Mouse (Mus musculus) forebrain, embryonic 14.5 days (tissue): ENCODE data around the gene Knl1. TPM values are rescaled to one million over a fixed set of nuclear protein-coding genes. Genes with fewer than 3 reads are reported as not detected.

Source experiments
- ATAC-seq: fragments of 200-750 bp; cut with Nextera tagmentation; 2 replicates; pipeline ENCODE4 v1.8.0; 2017; ENCODE audit warnings: mild to moderate bottlenecking, moderate library complexity
- DNase-seq: peaks from one replicate; pipeline ENCODE4 v3.0.0-alpha.2; 2015; ENCODE audit warnings: low spot score
- H3K27ac ChIP-seq: fragments of 300-500 bp; sonication (generic); 2 replicates; pipeline ENCODE4 v1.5.1; 2014; ENCODE audit warnings: low read depth, mild to moderate bottlenecking, control low read depth, low read length, moderate library complexity
- H3K27me3 ChIP-seq: fragments of 300-500 bp; sonication (generic); replicated peaks from 2 replicates; pipeline ENCODE4 v1.6.1; 2014; ENCODE audit warnings: low read length, control low read depth, mixed read lengths; ENCODE audit not compliant: control insufficient read depth, insufficient read depth
- H3K36me3 ChIP-seq: fragments of 300-500 bp; sonication (generic); 2 replicates; pipeline ENCODE4 v1.6.1; 2014; ENCODE audit warnings: low read length, control low read depth; ENCODE audit not compliant: control insufficient read depth, insufficient read depth
- H3K4me1 ChIP-seq: fragments of 300-500 bp; sonication (generic); 2 replicates; pipeline ENCODE4 v1.6.1; 2014; ENCODE audit warnings: antibody characterized with exemption, low read length, control low read depth; ENCODE audit not compliant: control insufficient read depth, insufficient read depth
- H3K4me2 ChIP-seq: fragments of 300-500 bp; sonication (generic); 2 replicates; pipeline ENCODE4 v1.6.1; 2014; ENCODE audit warnings: mild to moderate bottlenecking, control low read depth, low read length
- H3K4me3 ChIP-seq: fragments of 300-500 bp; sonication (generic); 2 replicates; pipeline ENCODE4 v1.5.1; 2014; ENCODE audit warnings: low read depth, low read length, control low read depth
- H3K9ac ChIP-seq: fragments of 300-500 bp; sonication (generic); 2 replicates; pipeline ENCODE4 v1.6.1; 2014; ENCODE audit warnings: mild to moderate bottlenecking, low read length, control low read depth, moderate library complexity
- H3K9me3 ChIP-seq: fragments of 300-500 bp; sonication (generic); replicated peaks from 2 replicates; pipeline ENCODE4 v1.6.1; 2016; ENCODE audit warnings: low read length, control low read depth, mixed read lengths; ENCODE audit not compliant: control insufficient read depth
- WGBS: fragments of 180-500 bp; shearing (Covaris S2); extraction: QIAGEN DNeasy Blood & Tissue Kit; methylation state at CpG from one replicate; pipeline ENCODE4 v1.1.7; 2014; 5-methylcytosine and 5-hydroxymethylcytosine counted together
- polyA plus RNA-seq: library from polyadenylated mRNA; unstranded; fragments of >200 nt; fragmentation: Nextera tagmentation; extraction: Ambion mirVana; gene quantifications from 2 replicates; pipeline ENCODE4 v1.2.1, GENCODE M21; 2014

Gene Knl1
- polyA plus RNA-seq, 1 experiment from 2014 or later = 21.1 TPM

DNA sequence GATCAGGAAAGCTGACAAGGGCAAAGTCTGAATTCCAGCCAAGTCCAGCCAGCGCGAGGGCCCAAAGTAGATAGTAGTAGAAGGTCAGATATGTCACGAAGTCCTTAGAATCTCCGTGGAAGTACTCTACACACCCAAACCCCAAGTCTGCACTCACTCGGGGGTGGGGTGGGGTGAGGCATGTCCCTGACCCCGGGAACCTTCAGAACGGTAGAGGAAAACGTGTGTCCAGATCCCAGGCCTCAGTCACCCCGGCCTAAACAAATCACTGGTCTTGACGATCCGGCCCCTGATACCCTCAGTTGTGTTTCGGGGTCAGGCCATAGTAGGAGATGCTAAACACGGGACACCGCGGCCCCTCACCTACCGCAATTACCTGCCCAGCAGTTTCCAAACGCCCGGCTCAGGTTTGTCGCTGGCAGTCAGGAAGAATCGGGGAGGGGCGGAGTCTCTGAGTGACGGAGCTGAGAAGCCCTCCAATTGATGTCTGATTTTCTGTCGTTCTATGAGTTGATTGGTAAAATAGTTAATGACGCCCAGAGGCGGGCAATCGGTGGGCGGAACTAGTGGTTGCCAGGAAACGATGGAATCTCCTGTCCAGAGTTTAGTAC, 17.9 kb upstream of the Knl1 start, which contains the start of gene Ccdc32:
Ccdc32 (minus strand) TSS at position 453 of the 611 bp plus-strand sequence.
- under 1% methylated on average over 28 of the region's 28 CpGs for WGBS
- no peaks in the 10 kb centered on the region for H3K27me3 ChIP-seq
- no peak within 1 kb of the TSS for H3K27ac ChIP-seq
- DNase-seq (peak; percentile 97), ATAC-seq (peak; percentile 98)
- peak within 1 kb of the TSS; percentile 83 for H3K4me2 ChIP-seq
- peak within 1 kb of the TSS; percentile 76 for H3K9ac ChIP-seq
- H3K36me3 ChIP-seq = 0 out of 2 replicates have a peak, but pooled peaks cover 5% of the 10 kb centered on the region
- peak within 1 kb of the TSS; percentile 63 for H3K4me3 ChIP-seq
- no peaks in the 10 kb centered on the region for H3K9me3 ChIP-seq
- peaks cover 5% of the 10 kb centered on the region; the same call in 1 of the 2 replicates for H3K4me1 ChIP-seq

DNA sequence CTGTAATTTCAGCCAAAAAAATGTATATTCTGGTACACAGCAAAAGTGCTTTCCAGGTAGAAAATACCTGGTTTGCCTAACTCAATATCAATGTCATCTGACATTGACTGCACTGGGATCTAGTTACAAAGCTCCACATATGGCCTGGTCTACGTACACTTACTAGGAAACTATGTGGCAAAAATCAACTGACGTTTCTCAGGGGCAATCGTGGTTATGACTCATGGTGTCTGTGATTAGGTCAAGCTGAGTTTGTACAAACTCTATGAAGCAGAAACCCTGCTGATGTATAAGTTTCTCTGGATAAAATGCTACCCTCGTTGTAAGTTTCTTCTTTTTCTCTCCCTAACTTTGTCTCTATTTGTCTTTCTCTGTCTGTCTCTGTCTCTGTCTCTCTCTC, 14.7 kb upstream of the Knl1 start:
- no peaks in the 10 kb centered on the region for H3K9me3 ChIP-seq
- H3K27ac ChIP-seq = no peak overlapping the region
- H3K27me3 ChIP-seq = no peaks in the 10 kb centered on the region
- no peak overlapping the region for H3K9ac ChIP-seq
- H3K4me1 ChIP-seq = peaks cover 11% of the 10 kb centered on the region; the same call in 1 of the 2 replicates
- H3K4me2 ChIP-seq = no peak overlapping the region
- no peak overlapping the region for H3K4me3 ChIP-seq
- peaks cover 6% of the 10 kb centered on the region for H3K36me3 ChIP-seq
- no peak for ATAC-seq
- DNase-seq = no peak
- 76% methylated on average over 4 of the region's 4 CpGs for WGBS

DNA sequence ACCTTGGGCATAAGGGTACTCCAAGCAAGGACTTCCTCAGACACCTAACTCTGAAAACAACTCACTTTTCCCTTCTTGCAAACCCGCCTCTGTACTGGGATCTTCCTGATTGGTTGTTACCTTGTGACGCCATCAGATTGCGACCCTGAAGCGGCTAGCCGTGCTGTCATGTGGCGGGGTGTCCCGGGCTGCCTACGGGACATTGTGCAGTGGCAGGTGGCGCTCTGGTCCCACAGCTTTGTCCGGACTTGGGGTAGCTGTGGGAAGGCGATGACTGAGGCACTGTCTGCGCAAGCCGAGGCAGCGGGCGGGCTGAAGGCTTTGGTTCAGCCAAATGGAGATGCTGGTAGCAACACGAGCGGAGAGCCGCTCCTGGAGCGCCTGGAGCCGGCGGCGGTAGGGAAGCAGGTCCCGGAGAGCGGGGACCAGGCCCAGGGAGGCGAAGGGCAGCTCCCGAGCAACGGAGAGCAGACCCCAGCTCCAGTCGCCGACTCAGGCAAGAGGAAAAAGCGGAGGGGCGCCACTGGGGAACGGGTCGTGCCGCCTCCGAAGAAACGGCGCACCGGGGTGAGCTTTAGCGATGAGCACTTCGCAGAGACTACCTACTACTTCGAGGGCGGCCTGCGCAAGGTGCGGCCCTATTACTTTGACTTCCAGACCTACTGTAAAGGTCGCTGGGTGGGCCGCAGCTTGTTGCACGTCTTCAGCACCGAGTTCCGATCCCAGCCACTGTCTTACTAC, 12.1 kb upstream of the Knl1 start, which contains the start of gene Rpusd2:
Rpusd2 (plus strand) TSS at position 135 of the 741 bp plus-strand sequence.
- H3K4me3 ChIP-seq = peak within 1 kb of the TSS; percentile 86
- ATAC-seq = peak; percentile 98

DNA sequence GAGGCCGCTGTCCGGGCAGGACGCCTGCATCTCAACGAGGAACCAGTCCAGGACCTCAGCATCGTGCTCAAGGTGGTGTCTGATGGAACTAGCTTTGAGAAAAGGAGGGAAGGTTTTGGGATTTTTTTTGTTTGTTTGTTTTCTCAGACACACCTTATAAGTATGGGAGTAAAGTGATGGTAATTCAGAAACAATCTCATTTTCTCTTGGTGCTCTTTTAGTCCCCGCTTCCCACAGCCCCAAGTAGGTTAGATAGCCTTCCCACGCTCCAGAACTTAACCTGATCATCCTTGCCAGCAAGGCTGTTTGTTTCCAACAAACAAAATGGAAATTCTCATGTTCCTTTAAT, 11.5 kb upstream of the Knl1 start:
- Histone ChIP-seq H3K36me3 (peaks cover 28% of the 10 kb centered on the region), H3K9ac (peak overlapping the region; percentile 88), H3K9me3 (no peaks in the 10 kb centered on the region), H3K27ac (peak overlapping the region; percentile 94), H3K4me3 (peak overlapping the region; percentile 86), H3K27me3 (no peaks in the 10 kb centered on the region), H3K4me2 (peak overlapping the region; percentile 61), H3K4me1 (peaks cover 5% of the 10 kb centered on the region; the same call in 1 of the 2 replicates)
- 7% methylated on average over 7 of the region's 7 CpGs for WGBS
- no peak for DNase-seq
- ATAC-seq = no peak

More for the DNA sequence above, 12.1 kb upstream of the Knl1 start, which contains the start of gene Rpusd2:
- Histone ChIP-seq H3K27me3 (no peaks in the 10 kb centered on the region), H3K4me2 (peak within 1 kb of the TSS; percentile 61), H3K9ac (peak within 1 kb of the TSS; percentile 88), H3K9me3 (no peaks in the 10 kb centered on the region), H3K36me3 (peaks cover 24% of the 10 kb centered on the region), H3K4me1 (peaks cover 5% of the 10 kb centered on the region; the same call in 1 of the 2 replicates), H3K27ac (peak within 1 kb of the TSS; percentile 94)
- WGBS = under 1% methylated on average over 49 of the region's 49 CpGs
- DNase-seq = peak; percentile 98

DNA sequence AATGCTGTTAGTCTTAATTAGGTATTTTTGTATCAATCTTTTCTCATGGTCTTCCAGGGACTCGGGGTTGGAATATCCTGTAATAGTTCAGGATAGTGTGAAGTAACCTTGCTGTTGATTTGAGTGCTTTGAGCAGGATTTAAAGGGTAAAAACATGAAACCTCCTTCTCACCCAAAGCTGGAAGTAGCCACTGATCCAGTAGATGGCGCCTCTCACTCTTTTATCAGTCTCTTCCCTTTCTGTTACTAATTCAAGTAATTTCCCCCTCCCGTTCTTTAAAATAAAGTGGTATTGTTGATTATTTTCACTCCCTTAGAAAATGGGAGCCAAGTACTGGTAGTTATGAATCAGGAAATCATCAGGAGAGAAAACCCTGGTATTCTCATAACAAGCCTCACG, 6.0 kb upstream of the Knl1 start:
- Histone ChIP-seq H3K9ac (no peak overlapping the region), H3K36me3 (peaks cover 38% of the 10 kb centered on the region), H3K27me3 (no peaks in the 10 kb centered on the region), H3K4me1 (no peaks in the 10 kb centered on the region), H3K4me2 (no peak overlapping the region), H3K4me3 (no peak overlapping the region), H3K27ac (no peak overlapping the region), H3K9me3 (no peaks in the 10 kb centered on the region)
- no peak for ATAC-seq
- DNase-seq = peak; percentile 53
- 50% methylated on average over 4 of the region's 4 CpGs for WGBS

DNA sequence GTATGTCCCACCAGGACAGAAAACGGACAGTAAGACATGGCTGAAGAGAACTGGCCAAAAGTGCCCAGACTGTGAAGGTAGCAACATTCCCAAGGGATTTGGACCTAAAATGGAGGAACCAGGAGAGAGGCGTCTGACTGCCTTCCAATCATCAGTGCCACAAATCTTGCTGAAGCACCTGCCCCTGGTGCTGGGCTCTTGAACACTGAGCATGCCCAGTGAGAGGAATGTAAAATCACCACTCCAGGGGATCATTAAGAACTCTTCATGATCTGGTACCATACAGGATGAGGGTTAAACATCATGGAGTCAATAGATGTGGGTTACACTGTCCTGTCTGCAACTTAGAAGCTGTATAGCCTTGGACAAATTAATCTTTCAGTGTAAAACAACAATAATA, 1.8 kb upstream of the Knl1 start:
- Histone ChIP-seq H3K4me1 (no peaks in the 10 kb centered on the region), H3K27ac (no peak overlapping the region), H3K36me3 (peaks cover 10% of the 10 kb centered on the region; the same call in 1 of the 2 replicates), H3K9ac (no peak overlapping the region), H3K9me3 (no peaks in the 10 kb centered on the region), H3K4me2 (no peak overlapping the region), H3K4me3 (no peak overlapping the region), H3K27me3 (no peaks in the 10 kb centered on the region)
- no peak for ATAC-seq
- no peak for DNase-seq
- 81% methylated on average over 2 of the region's 2 CpGs for WGBS

DNA sequence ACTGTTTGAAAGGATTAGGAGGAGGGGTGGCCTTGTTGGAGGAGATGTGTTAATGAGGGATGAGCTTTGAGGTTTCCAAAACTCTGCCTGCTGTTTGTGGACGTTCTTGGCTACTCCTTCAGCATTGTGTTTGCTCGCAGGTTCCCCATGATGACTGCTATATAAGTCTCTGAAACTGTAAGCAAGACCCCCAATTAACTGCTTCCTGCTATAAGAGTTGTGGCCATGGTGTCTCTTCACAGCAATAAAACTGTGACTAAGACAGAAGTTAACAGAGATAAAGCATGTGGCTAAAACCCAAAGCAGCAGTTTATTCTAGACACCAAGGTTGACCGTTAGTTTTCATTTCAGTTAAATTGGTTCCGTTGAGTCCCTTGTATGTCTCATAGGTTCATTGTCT, 930 bp downstream of the Knl1 start:
- peak overlapping the region; percentile 65 for H3K4me2 ChIP-seq
- no peaks in the 10 kb centered on the region for H3K36me3 ChIP-seq
- no peak for DNase-seq
- H3K4me1 ChIP-seq = no peaks in the 10 kb centered on the region
- H3K4me3 ChIP-seq = peak overlapping the region; percentile 77
- no peaks in the 10 kb centered on the region for H3K9me3 ChIP-seq
- H3K27me3 ChIP-seq = no peaks in the 10 kb centered on the region
- H3K27ac ChIP-seq = no peak overlapping the region
- H3K9ac ChIP-seq = peak overlapping the region; percentile 73; the same call in 1 of the 2 replicates
- no peak for ATAC-seq
- 14% methylated on average over 4 of the region's 4 CpGs for WGBS

DNA sequence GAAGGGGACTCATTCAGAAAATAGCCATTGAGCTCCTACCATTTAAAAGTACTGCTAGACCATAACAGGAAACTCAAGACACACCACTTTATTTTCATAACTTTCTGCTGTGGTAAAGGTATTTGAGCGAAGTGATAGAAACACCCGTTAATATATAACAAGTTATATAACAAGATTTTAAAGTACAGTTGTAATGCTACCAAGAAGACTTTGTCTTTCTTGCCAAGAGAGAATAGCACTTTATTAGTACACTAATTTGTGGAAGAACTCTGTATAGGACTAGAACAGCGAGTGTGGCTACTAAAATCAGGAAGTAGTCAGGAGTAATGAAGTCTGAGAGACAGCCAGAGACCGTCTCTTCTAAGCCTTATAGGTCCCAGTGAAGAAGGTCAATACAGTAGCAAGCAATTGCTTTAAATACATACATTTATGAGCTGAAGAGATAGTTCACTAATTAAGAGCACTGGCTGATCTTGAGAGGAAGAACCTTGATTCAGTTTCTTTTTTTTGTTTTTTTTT, 3.3 kb downstream of the Knl1 start:
- Histone ChIP-seq H3K4me2 (no peak overlapping the region), H3K4me3 (no peak overlapping the region), H3K27me3 (no peaks in the 10 kb centered on the region)

More for the DNA sequence above, 3.3 kb downstream of the Knl1 start:
- Histone ChIP-seq H3K4me1 (no peaks in the 10 kb centered on the region), H3K36me3 (no peaks in the 10 kb centered on the region), H3K9me3 (no peaks in the 10 kb centered on the region), H3K9ac (no peak overlapping the region), H3K27ac (no peak overlapping the region)
- ATAC-seq (no peak), DNase-seq (no peak)
- WGBS = 91% methylated on average over 4 of the region's 4 CpGs
